Mouse (Mus musculus): ENCODE measurements around the gene Glb1l. TPM values are rescaled to one million over a fixed set of nuclear protein-coding genes. Genes with fewer than 3 reads are reported as not detected.
A peak's percentile ranks its signal among the peaks of the same experiment; 100 is the strongest.

The Glb1l gene
- total and polyA plus RNA-seq, 3 experiments, result 2.4 to 10.8 (median 3.6) TPM

DNA sequence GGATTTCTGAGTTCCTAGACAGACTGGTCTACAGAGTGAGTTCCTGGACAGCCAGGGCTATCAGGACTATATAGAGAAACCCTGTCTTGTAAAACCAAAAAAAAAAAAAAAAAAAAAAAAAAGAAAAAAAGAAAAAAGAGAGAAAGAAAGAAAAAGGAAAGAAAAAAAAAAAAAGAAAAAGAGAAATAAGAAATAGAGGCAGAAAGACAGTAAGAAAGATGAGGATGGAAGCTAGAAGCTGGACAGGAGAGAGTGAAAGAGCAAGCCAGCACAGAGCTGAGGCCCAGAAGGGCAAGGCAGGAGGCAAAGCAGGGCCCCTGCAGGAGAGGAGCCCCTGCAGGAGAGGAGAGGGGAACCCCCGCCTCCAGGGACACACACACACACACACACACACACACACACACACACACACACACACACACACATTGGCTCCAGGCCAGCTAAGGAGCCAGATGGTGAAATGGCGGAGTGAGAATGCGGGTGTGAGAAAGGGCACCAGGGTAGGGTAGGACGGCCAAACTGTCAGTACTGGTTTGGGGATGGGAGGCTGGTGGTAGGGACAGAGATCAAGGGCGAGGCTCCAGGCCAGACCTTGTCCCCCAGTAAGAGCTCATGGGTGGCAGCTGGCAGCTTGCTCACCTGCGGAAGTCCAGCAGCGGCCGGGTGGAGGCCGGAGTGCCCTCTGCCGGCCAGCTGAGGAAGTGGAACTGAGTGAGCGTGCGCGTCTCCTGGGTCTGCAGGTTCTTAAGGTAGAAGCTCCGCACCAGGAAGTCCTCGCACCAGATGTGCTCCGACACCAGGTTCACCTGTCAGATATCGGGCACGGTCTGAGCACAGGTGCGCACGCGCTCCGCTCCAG lies 40.7 kb upstream of the Glb1l start (continued):
- TF ChIP-seq UBTF (IDR thresholded peaks at IDR 0.05; ENCODE audit: low read depth, low read length), result peak; percentile 51; the same call in 1 of the 2 replicates
- no peak for TF ChIP-seq EP300 (IDR thresholded peaks at IDR 0.05; ENCODE audit: low read length)
- TF ChIP-seq USF2 (conservative IDR thresholded peaks at IDR 0.05; ENCODE audit: low read depth, low read length), result no peak
- TF ChIP-seq JUND (conservative IDR thresholded peaks at IDR 0.05; ENCODE audit: low read depth, low read length), result no peak
- peak; percentile 64; the same call in 1 of the 2 replicates for TF ChIP-seq MYC (IDR thresholded peaks at IDR 0.05; ENCODE audit: low read depth, low read length)
- 0 out of 2 replicates have a peak, but pooled peaks have one; percentile 16 for TF ChIP-seq HCFC1 (IDR thresholded peaks at IDR 0.05; ENCODE audit: low read depth, low read length)
- TF ChIP-seq NRF1 (IDR thresholded peaks at IDR 0.05; ENCODE audit: low read depth, low read length), result peak; percentile 71
- TF ChIP-seq TBP (conservative IDR thresholded peaks at IDR 0.05; ENCODE audit: low read depth, low read length), result no peak
- TF ChIP-seq NELFE (IDR thresholded peaks at IDR 0.05; ENCODE audit: low read depth, low read length), result peak; percentile 69
- no peak for TF ChIP-seq GABPA (IDR thresholded peaks at IDR 0.05; ENCODE audit: insufficient replicate concordance, low read depth, low read length)
- TF ChIP-seq ZNF384 (IDR thresholded peaks at IDR 0.05; ENCODE audit: low read depth, low read length), result peak; percentile 57
- no peak for TF ChIP-seq PAX5 (IDR thresholded peaks at IDR 0.05; ENCODE audit: low read length)
- peak; percentile 71 for TF ChIP-seq MAX (IDR thresholded peaks at IDR 0.05; ENCODE audit: low read length)
- peak; percentile 77 for TF ChIP-seq SIN3A (IDR thresholded peaks at IDR 0.05; ENCODE audit: low read length)
- TF ChIP-seq MXI1 (IDR thresholded peaks at IDR 0.05; ENCODE audit: low read depth, low read length), result peak; percentile 81
- TF ChIP-seq USF1 (IDR thresholded peaks at IDR 0.05; ENCODE audit: low read depth, low read length), result no peak
- TF ChIP-seq SMC3 (IDR thresholded peaks at IDR 0.05; ENCODE audit: low read depth, low read length), result peak; percentile 94
- peak; percentile 73 for TF ChIP-seq RAD21 (IDR thresholded peaks at IDR 0.05; ENCODE audit: low read depth, low read length)
- no peak for TF ChIP-seq ZC3H11A (IDR thresholded peaks at IDR 0.05; ENCODE audit: low read depth, low read length)
- TF ChIP-seq ZMIZ1 (IDR thresholded peaks at IDR 0.05; ENCODE audit: low read depth, low read length), result no peak
- TF ChIP-seq ETS1 (conservative IDR thresholded peaks at IDR 0.05; ENCODE audit: low read depth, low read length), result no peak; the same call in 1 of the 2 replicates

GRCm38 (mm10) chr1:75250498-75250897 lies 39.9 kb upstream of the Glb1l start:
- in situ Hi-C loops (cut with MboI; ENCODE audit: low pct_ligation_motif_present, low pct_unique_long_range_greater_than_20kb, low sequenced_read_pairs) (loop anchor here (25.0 kb wide), 1 partner anchor 313 kb away; the partner anchor contains the start of gene Cfap65), dilution Hi-C loops (cut with MboI; ENCODE audit: extremely low pct_ligation_motif_present, extremely low pct_unique_long_range_greater_than_20kb, low sequenced_read_pairs) (no loop called here)
- no peak overlapping the region for H3K27ac ChIP-seq (ENCODE audit: insufficient read depth, low read depth)
- H3K79me2 ChIP-seq (replicated peaks; ENCODE audit: control insufficient read depth, extremely low read depth, insufficient read depth, poor library complexity, severe bottlenecking), result no peaks in the 10 kb centered on the region
- H3K27me3 ChIP-seq (replicated peaks), result peaks cover 7% of the 10 kb centered on the region
- peak overlapping the region; percentile 27; the same call in 1 of the 2 replicates for H3K4me2 ChIP-seq (ENCODE audit: insufficient read depth, low read depth, poor library complexity, severe bottlenecking)
- H3K4me3 ChIP-seq (replicated peaks in 1 of 3; ENCODE audit: low read depth in 2 of 3, low read length in 2 of 3, poor library complexity in 1 of 3), result no peak overlapping the region
- no peak overlapping the region for H3K9ac ChIP-seq (ENCODE audit: insufficient read depth, low read depth)
- no peaks in the 10 kb centered on the region for H3K9me3 ChIP-seq (replicated peaks; ENCODE audit: low read length)
- H3K4me1 ChIP-seq (ENCODE audit: control insufficient read depth in 1 of 2, insufficient read depth in 2 of 2), result peaks cover 9 to 29% of the 10 kb centered on the region in 2 experiments
- H3K36me3 ChIP-seq (replicated peaks in 1 of 2; ENCODE audit: control insufficient read depth in 1 of 2, insufficient read depth in 1 of 2, low read length in 1 of 2), result peaks cover under 1 to 20% of the 10 kb centered on the region in 2 experiments
- DNase-seq (ENCODE audit: extremely low read depth), result peak; percentile 13
- TF ChIP-seq NELFE (IDR thresholded peaks at IDR 0.05; ENCODE audit: low read depth, low read length) (no peak), BHLHE40 (IDR thresholded peaks at IDR 0.05; ENCODE audit: low read depth, low read length) (no peak), ETS1 (conservative IDR thresholded peaks at IDR 0.05; ENCODE audit: low read depth, low read length) (no peak), JUN (IDR thresholded peaks at IDR 0.05; ENCODE audit: insufficient read depth, low read depth, low read length) (no peak), ZKSCAN1 (IDR thresholded peaks at IDR 0.05; ENCODE audit: borderline replicate concordance, low read depth, low read length) (no peak), MXI1 (IDR thresholded peaks at IDR 0.05; ENCODE audit: low read depth, low read length) (no peak), MEF2A (IDR thresholded peaks at IDR 0.05; ENCODE audit: borderline replicate concordance, low read depth, low read length) (no peak), HCFC1 (IDR thresholded peaks at IDR 0.05; ENCODE audit: low read depth, low read length) (no peak), RAD21 (IDR thresholded peaks at IDR 0.05; ENCODE audit: low read depth, low read length) (no peak), TBP (conservative IDR thresholded peaks at IDR 0.05; ENCODE audit: low read depth, low read length) (no peak), E2F4 (IDR thresholded peaks at IDR 0.05; ENCODE audit: insufficient replicate concordance, low read depth, low read length) (no peak), KAT2A (IDR thresholded peaks at IDR 0.05; ENCODE audit: insufficient replicate concordance, low read length) (no peak), MAFK (IDR thresholded peaks at IDR 0.05; ENCODE audit: insufficient replicate concordance, low read length) (no peak), MYC (IDR thresholded peaks at IDR 0.05; ENCODE audit: low read depth, low read length) (no peak), USF1 (IDR thresholded peaks at IDR 0.05; ENCODE audit: low read depth, low read length) (no peak), CTCF (conservative IDR thresholded peaks at IDR 0.05 in 1 of 2, IDR thresholded peaks at IDR 0.05 in 1 of 2; ENCODE audit: low read depth in 2 of 2, low read length in 2 of 2) (no peak)
